Mouse (Mus musculus): ENCODE results near the gene Letmd1. TPM values are rescaled to one million over a fixed set of nuclear protein-coding genes. Genes with fewer than 3 reads are reported as not detected.

The Letmd1 gene
- polyA plus RNA-seq, 1 experiment = 26.1 TPM

DNA sequence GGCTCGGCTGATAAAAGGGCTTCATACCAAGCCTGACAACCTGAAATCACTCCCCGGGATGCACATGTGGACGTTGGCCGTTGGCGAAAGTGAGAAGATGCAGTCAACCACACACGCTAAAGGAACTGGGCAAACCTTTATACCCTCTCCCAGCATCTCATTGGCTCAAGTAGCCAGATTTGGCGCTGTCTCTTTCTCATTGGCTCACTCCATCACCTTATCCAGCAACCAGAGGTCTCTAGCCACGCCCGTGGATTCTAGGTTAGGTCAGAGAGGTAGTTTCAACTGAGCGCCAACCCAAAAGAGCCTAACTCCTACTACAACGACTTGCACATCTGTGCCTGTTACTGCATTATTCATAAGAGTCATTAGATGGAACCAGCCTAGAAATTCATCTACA, 16.3 kb upstream of the Letmd1 start:
- Histone ChIP-seq H3K27me3 (ENCODE audit: control insufficient read depth, insufficient read depth, low read length) (no peaks in the 10 kb centered on the region), H3K27ac (ENCODE audit: insufficient read depth, low read depth, low read length) (no peak overlapping the region), H3K36me3 (ENCODE audit: control insufficient read depth, insufficient read depth, low read length) (no peaks in the 10 kb centered on the region), H3K4me1 (ENCODE audit: control insufficient read depth, insufficient read depth, insufficient read length, low read length) (peaks cover 3% of the 10 kb centered on the region), H3K4me3 (ENCODE audit: low read depth, low read length) (no peak overlapping the region)
- no peak for TF ChIP-seq POLR2A (IDR thresholded peaks at IDR 0.05; ENCODE audit: low read depth, low read length)
- no peak for TF ChIP-seq CTCF (IDR thresholded peaks at IDR 0.05; ENCODE audit: extremely low read depth, insufficient read length, insufficient replicate concordance, low read depth, low read length)
- WGBS = 72% methylated on average over 11 of the region's 11 CpGs

DNA sequence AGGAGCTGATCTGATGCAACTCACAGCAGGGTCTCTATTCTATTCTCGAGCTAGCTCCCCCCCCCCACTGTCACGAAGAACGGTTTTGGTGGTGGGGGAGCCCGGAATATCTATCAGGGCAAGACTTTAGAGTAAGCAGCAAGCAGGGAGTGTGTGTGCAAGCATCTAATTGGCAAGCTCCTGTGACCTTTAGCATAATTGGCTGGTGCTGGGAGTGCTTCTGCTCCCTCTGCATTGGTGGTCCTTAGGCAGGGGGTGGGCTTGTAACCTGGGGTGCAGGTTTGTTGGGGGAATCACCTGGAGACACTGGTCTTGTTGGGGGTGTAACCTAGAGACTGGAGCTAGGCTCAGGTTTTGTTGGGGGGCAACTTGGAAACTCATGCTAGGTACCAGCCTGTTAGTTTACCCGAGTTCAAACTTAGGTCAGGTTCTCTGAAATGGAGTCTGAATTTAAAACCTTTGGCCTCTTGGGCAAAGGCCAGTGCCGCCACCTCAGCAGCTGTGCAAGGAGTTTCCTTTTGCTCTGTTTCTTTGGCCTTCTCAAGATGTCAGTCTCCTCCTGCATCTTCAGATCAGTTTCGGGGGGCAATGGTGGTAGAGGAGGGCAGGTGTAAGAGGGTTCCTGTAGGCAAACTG, 12.3 kb upstream of the Letmd1 start:
- 59% methylated on average over 7 of the region's 7 CpGs for WGBS
- H3K27ac ChIP-seq (ENCODE audit: insufficient read depth, low read depth, low read length) = no peak overlapping the region
- H3K4me1 ChIP-seq (ENCODE audit: control insufficient read depth, insufficient read depth, insufficient read length, low read length) = peaks cover 9% of the 10 kb centered on the region
- TF ChIP-seq POLR2A (IDR thresholded peaks at IDR 0.05; ENCODE audit: low read depth, low read length) (no peak), CTCF (IDR thresholded peaks at IDR 0.05; ENCODE audit: extremely low read depth, insufficient read length, insufficient replicate concordance, low read depth, low read length) (no peak)
- H3K4me3 ChIP-seq (ENCODE audit: low read depth, low read length) = no peak overlapping the region
- H3K27me3 ChIP-seq (ENCODE audit: control insufficient read depth, insufficient read depth, low read length) = no peaks in the 10 kb centered on the region
- no peaks in the 10 kb centered on the region for H3K36me3 ChIP-seq (ENCODE audit: control insufficient read depth, insufficient read depth, low read length)

DNA sequence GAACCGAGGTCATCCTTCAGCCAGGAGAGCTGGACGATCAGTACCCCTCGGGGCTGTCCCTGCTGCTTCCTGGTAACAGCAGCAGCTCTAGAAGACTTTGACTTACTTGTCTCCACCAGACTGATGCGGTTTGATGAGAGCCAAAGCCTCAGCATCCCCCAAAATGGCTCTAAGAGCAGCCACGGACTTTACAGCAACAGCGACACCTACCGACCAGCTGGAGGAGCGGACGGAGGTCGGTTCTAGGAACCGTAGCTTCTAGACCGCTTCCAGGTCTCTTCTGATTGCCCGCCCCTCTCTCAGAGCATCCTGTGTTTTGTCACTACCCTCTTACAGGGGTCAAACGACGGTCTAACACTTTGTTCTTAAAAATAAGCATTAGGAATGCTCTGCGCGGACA, 11.5 kb upstream of the Letmd1 start:
- H3K4me3 ChIP-seq (ENCODE audit: low read depth, low read length) = no peak overlapping the region
- WGBS = 6% methylated on average over 17 of the region's 17 CpGs
- H3K36me3 ChIP-seq (ENCODE audit: control insufficient read depth, insufficient read depth, low read length) = no peaks in the 10 kb centered on the region
- H3K4me1 ChIP-seq (ENCODE audit: control insufficient read depth, insufficient read depth, insufficient read length, low read length) = peaks cover 13% of the 10 kb centered on the region
- no peak overlapping the region for H3K27ac ChIP-seq (ENCODE audit: insufficient read depth, low read depth, low read length)
- TF ChIP-seq POLR2A (IDR thresholded peaks at IDR 0.05; ENCODE audit: low read depth, low read length) (no peak), CTCF (IDR thresholded peaks at IDR 0.05; ENCODE audit: extremely low read depth, insufficient read length, insufficient replicate concordance, low read depth, low read length) (peak; percentile 98)
- H3K27me3 ChIP-seq (ENCODE audit: control insufficient read depth, insufficient read depth, low read length) = no peaks in the 10 kb centered on the region

DNA sequence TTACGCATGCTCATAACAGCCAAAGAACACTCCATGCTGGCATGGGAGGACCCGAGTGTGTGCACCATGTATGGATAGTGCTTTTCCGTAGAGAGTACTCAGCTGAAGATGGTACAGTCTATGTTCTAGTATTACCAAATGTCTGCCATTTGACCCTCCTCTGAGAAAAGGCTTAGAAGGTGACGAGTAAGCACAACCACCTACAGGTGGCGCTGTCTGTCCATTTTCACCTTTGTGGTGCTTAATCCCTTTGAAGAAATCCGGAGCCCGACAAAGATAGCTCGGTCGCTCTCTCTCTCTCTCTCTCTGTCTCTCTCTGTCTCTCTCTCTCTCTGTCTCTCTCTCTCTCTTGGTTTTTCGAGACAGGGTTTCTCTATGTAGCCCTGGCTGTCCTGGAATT, 10.8 kb upstream of the Letmd1 start:
- Histone ChIP-seq H3K4me1 (ENCODE audit: control insufficient read depth, insufficient read depth, insufficient read length, low read length) (peaks cover 16% of the 10 kb centered on the region), H3K27ac (ENCODE audit: insufficient read depth, low read depth, low read length) (no peak overlapping the region), H3K4me3 (ENCODE audit: low read depth, low read length) (no peak overlapping the region), H3K27me3 (ENCODE audit: control insufficient read depth, insufficient read depth, low read length) (no peaks in the 10 kb centered on the region), H3K36me3 (ENCODE audit: control insufficient read depth, insufficient read depth, low read length) (no peaks in the 10 kb centered on the region)
- WGBS = 33% methylated on average over 10 of the region's 10 CpGs
- TF ChIP-seq CTCF (IDR thresholded peaks at IDR 0.05; ENCODE audit: extremely low read depth, insufficient read length, insufficient replicate concordance, low read depth, low read length) (peak; percentile 31; the same call in 1 of the 2 replicates), POLR2A (IDR thresholded peaks at IDR 0.05; ENCODE audit: low read depth, low read length) (no peak)

DNA sequence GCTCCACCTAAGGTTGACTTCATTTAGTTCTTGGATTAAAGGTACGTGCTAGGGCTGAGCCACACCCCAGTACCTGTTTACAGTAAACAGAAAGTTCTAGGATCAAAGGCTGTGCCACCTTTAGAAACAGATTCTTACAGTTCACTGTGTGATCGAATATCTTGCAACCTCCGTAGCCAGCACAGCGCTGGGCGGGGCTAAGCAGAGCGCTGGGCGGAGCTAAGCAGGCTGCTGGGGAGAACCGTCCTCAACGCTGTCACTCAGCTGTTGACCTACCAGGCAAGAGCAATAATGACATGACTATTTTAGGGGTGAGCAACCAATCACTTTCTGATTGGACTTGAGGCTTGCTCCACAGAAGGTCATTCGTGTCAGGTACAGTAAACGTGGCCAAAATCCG, 7.9 kb upstream of the Letmd1 start:
- no peaks in the 10 kb centered on the region for H3K27me3 ChIP-seq (ENCODE audit: control insufficient read depth, insufficient read depth, low read length)
- H3K36me3 ChIP-seq (ENCODE audit: control insufficient read depth, insufficient read depth, low read length) = no peaks in the 10 kb centered on the region
- peaks cover 16% of the 10 kb centered on the region for H3K4me1 ChIP-seq (ENCODE audit: control insufficient read depth, insufficient read depth, insufficient read length, low read length)
- TF ChIP-seq POLR2A (IDR thresholded peaks at IDR 0.05; ENCODE audit: low read depth, low read length) (no peak), CTCF (IDR thresholded peaks at IDR 0.05; ENCODE audit: extremely low read depth, insufficient read length, insufficient replicate concordance, low read depth, low read length) (no peak)
- H3K27ac ChIP-seq (ENCODE audit: insufficient read depth, low read depth, low read length) = peak overlapping the region; percentile 3; the same call in 1 of the 2 replicates
- H3K4me3 ChIP-seq (ENCODE audit: low read depth, low read length) = no peak overlapping the region
- WGBS = 8% methylated on average over 12 of the region's 12 CpGs

DNA sequence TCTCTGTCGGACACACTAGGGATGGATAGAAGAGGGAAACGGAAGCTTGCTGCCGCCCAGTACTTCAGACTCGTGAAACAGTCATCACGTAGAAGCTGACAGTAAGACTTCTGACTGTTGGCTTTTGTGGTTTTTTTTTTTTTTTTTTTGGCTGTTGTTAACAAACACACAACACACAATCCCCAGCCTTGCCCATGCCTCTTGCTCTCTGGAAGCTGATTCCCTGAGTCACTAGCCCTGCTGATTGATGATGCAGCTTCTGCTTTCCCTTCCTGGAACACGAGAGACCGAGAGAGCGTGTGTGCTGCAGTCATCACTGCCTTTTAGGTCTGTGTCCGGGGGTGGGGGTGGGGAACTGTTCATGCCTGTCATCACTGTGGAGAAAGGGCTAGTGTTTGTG, 7.2 kb upstream of the Letmd1 start:
- 56% methylated on average over 9 of the region's 9 CpGs for WGBS
- H3K27ac ChIP-seq (ENCODE audit: insufficient read depth, low read depth, low read length) = peak overlapping the region; percentile 63
- TF ChIP-seq CTCF (IDR thresholded peaks at IDR 0.05; ENCODE audit: extremely low read depth, insufficient read length, insufficient replicate concordance, low read depth, low read length) = no peak
- TF ChIP-seq POLR2A (IDR thresholded peaks at IDR 0.05; ENCODE audit: low read depth, low read length) = no peak
- H3K4me1 ChIP-seq (ENCODE audit: control insufficient read depth, insufficient read depth, insufficient read length, low read length) = peaks cover 16% of the 10 kb centered on the region
- no peaks in the 10 kb centered on the region for H3K36me3 ChIP-seq (ENCODE audit: control insufficient read depth, insufficient read depth, low read length)
- no peak overlapping the region for H3K4me3 ChIP-seq (ENCODE audit: low read depth, low read length)
- H3K27me3 ChIP-seq (ENCODE audit: control insufficient read depth, insufficient read depth, low read length) = no peaks in the 10 kb centered on the region

DNA sequence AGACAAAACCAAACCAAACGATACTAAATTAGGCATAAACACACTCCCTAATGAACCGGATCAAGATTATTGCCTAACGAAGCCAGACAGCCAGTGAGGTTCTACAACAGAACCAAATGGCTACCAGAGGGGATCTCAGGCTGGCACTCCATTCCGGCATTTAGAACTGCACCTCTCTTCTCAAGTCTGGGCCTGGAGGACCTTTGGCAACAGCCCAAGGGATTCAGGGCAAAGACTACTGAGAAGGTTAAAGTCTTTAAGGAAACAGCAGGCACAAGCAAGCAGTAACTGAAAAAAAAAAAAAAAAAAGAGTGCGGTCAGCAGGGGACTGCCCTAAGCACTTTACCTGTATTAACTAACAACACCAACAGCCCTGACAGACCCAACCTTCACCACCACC, 6.7 kb upstream of the Letmd1 start:
- WGBS = 26% methylated on average over 5 of the region's 5 CpGs
- H3K4me1 ChIP-seq (ENCODE audit: control insufficient read depth, insufficient read depth, insufficient read length, low read length) = peaks cover 15% of the 10 kb centered on the region
- no peaks in the 10 kb centered on the region for H3K27me3 ChIP-seq (ENCODE audit: control insufficient read depth, insufficient read depth, low read length)
- TF ChIP-seq POLR2A (IDR thresholded peaks at IDR 0.05; ENCODE audit: low read depth, low read length) (no peak), CTCF (IDR thresholded peaks at IDR 0.05; ENCODE audit: extremely low read depth, insufficient read length, insufficient replicate concordance, low read depth, low read length) (no peak)
- peak overlapping the region; percentile 63 for H3K27ac ChIP-seq (ENCODE audit: insufficient read depth, low read depth, low read length)
- H3K36me3 ChIP-seq (ENCODE audit: control insufficient read depth, insufficient read depth, low read length) = no peaks in the 10 kb centered on the region
- H3K4me3 ChIP-seq (ENCODE audit: low read depth, low read length) = no peak overlapping the region
